Mouse (Mus musculus) central nervous system, embryonic 11.5 days (tissue): ENCODE measurements around the gene Dync1i2. TPM values are rescaled to one million over a fixed set of nuclear protein-coding genes. Genes with fewer than 3 reads are reported as not detected.

Source experiments
- polyA plus RNA-seq: library from polyadenylated mRNA; depleted of rRNA; stranded (reverse); fragments of >200 nt; gene quantifications from 2 replicates; pipeline ENCODE4 v1.2.3, GENCODE M21; 2012; rRNA removed

The Dync1i2 gene
- 152 and 273 TPM in 2 replicates for polyA plus RNA-seq

GRCm38 (mm10) chr2:71211591-71212359 is at the start of gene Dync1i2:
Dync1i2 (plus strand) TSS chr2:71211706.

Other genes starting within 250 kb of the Dync1i2 start
- gene Dcaf17, start 156.4 kb upstream of the Dync1i2 start, polyA plus RNA-seq: 8.4 and 10.3 TPM in 2 replicates
- 13.1 and 17.2 TPM in 2 replicates for gene Mettl8, start 156.1 kb upstream of the Dync1i2 start, polyA plus RNA-seq
- gene Cybrd1, start 93.8 kb upstream of the Dync1i2 start, polyA plus RNA-seq: 0.56 and 1.5 TPM in 2 replicates
- gene Slc25a12, start 156.0 kb downstream of the Dync1i2 start, polyA plus RNA-seq: 28.3 and 33.2 TPM in 2 replicates
- 100 and 111 TPM in 2 replicates for gene Hat1, start 177.3 kb downstream of the Dync1i2 start, polyA plus RNA-seq
- gene Metap1d, start 241.6 kb downstream of the Dync1i2 start, polyA plus RNA-seq: 40.9 and 53.1 TPM in 2 replicates